Mouse (Mus musculus) midbrain, postnatal 0 days (tissue): ENCODE measurements around the gene Rxfp4. TPM values are rescaled to one million over a fixed set of nuclear protein-coding genes. Genes with fewer than 3 reads are reported as not detected.

Source experiments
- ATAC-seq: fragments of 200-750 bp; cut with Nextera tagmentation; 2 replicates; pipeline ENCODE4 v1.8.0; 2017; ENCODE audit warnings: moderate number of reproducible peaks, mild to moderate bottlenecking, moderate TSS enrichment, moderate library complexity; ENCODE audit not compliant: low FRiP score
- DNase-seq: peaks from one replicate; pipeline ENCODE4 v3.0.0-alpha.2; 2015; ENCODE audit warnings: low spot score
- H3K27ac ChIP-seq: fragments of 300-500 bp; sonication (generic); 2 replicates; pipeline ENCODE4 v1.5.1; 2014; ENCODE audit warnings: low read depth, mild to moderate bottlenecking, low read length, mixed read lengths
- H3K27me3 ChIP-seq: fragments of 300-500 bp; sonication (generic); 2 replicates; pipeline ENCODE4 v1.6.1; 2014; ENCODE audit warnings: low read length, control low read depth, mixed read lengths; ENCODE audit not compliant: insufficient read depth
- H3K36me3 ChIP-seq: fragments of 300-500 bp; sonication (generic); 2 replicates; pipeline ENCODE4 v1.6.1; 2014; ENCODE audit warnings: low read length, control low read depth, mixed read lengths; ENCODE audit not compliant: insufficient read depth
- H3K4me1 ChIP-seq: fragments of 300-500 bp; sonication (generic); 2 replicates; pipeline ENCODE4 v1.6.1; 2014; ENCODE audit warnings: mild to moderate bottlenecking, control low read depth, antibody characterized with exemption, low read length, mixed read lengths; ENCODE audit not compliant: insufficient read depth
- H3K4me2 ChIP-seq: fragments of 300-500 bp; sonication (generic); 2 replicates; pipeline ENCODE4 v1.6.1; 2014; ENCODE audit warnings: low read depth, mild to moderate bottlenecking, low read length, mixed read lengths; ENCODE audit not compliant: poor library complexity, severe bottlenecking
- H3K4me3 ChIP-seq: fragments of 300-500 bp; sonication (generic); 2 replicates; pipeline ENCODE4 v1.5.1; 2014; ENCODE audit warnings: low read depth, mild to moderate bottlenecking, low read length, moderate library complexity
- H3K9ac ChIP-seq: fragments of 300-500 bp; sonication (generic); replicated peaks from 2 replicates; pipeline ENCODE4 v1.6.1; 2014; ENCODE audit warnings: mild to moderate bottlenecking, low read length, moderate library complexity, mixed read lengths; ENCODE audit not compliant: poor library complexity, severe bottlenecking
- H3K9me3 ChIP-seq: fragments of 300-500 bp; sonication (generic); 2 replicates; pipeline ENCODE4 v1.6.1; 2016; ENCODE audit warnings: low read length, control low read depth
- CTCF ChIP-seq: IDR thresholded peaks from 2 replicates; pipeline ENCODE4 v1.5.1; 2016; ENCODE audit warnings: antibody characterized with exemption, mild to moderate bottlenecking
- WGBS: fragments of 180-500 bp; shearing (Covaris S2); extraction: QIAGEN DNeasy Blood & Tissue Kit; methylation state at CpG from one replicate; pipeline ENCODE4 v1.1.7; 2014; 5-methylcytosine and 5-hydroxymethylcytosine counted together
- polyA plus RNA-seq: library from polyadenylated mRNA; unstranded; fragments of >200 nt; fragmentation: Nextera tagmentation; extraction: Ambion mirVana; gene quantifications from 2 replicates; pipeline ENCODE4 v1.2.1, GENCODE M21; 2015
- total RNA-seq: library from RNA; depleted of rRNA; stranded (reverse); fragments of >200 nt; gene quantifications from 2 replicates; pipeline ENCODE4 v1.2.3, GENCODE M21; 2014

Rxfp4 gene
- total and polyA plus RNA-seq, 2 experiments from 2014 or later: not detected

DNA sequence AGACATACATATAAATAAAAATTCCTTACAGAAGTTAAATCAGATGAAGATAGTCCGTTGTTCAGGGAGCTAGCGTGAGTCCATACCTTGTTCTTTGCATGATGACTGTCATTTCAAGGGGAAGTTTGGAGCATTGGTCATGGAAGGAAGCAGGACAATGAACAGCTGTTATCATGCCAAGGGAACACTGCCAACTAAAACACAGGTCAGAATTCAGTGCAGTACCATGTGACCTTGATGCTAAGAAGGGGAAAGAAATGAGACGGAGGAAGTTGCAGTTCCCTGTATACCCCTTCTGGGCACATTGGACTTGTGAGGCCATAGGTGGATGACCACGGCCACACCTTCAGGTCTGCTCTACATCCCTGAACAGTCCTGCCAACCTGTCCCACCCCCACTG is 1.7 kb upstream of the Rxfp4 start:
- Histone ChIP-seq H3K27me3 (no peaks in the 10 kb centered on the region), H3K4me1 (no peaks in the 10 kb centered on the region), H3K36me3 (no peaks in the 10 kb centered on the region), H3K9me3 (no peaks in the 10 kb centered on the region), H3K4me2 (no peak overlapping the region), H3K4me3 (no peak overlapping the region), H3K9ac (no peak overlapping the region), H3K27ac (no peak overlapping the region)
- ATAC-seq (no peak), DNase-seq (no peak)
- WGBS: 73% methylated on average over 4 of the region's 4 CpGs
- TF ChIP-seq CTCF: no peak

DNA sequence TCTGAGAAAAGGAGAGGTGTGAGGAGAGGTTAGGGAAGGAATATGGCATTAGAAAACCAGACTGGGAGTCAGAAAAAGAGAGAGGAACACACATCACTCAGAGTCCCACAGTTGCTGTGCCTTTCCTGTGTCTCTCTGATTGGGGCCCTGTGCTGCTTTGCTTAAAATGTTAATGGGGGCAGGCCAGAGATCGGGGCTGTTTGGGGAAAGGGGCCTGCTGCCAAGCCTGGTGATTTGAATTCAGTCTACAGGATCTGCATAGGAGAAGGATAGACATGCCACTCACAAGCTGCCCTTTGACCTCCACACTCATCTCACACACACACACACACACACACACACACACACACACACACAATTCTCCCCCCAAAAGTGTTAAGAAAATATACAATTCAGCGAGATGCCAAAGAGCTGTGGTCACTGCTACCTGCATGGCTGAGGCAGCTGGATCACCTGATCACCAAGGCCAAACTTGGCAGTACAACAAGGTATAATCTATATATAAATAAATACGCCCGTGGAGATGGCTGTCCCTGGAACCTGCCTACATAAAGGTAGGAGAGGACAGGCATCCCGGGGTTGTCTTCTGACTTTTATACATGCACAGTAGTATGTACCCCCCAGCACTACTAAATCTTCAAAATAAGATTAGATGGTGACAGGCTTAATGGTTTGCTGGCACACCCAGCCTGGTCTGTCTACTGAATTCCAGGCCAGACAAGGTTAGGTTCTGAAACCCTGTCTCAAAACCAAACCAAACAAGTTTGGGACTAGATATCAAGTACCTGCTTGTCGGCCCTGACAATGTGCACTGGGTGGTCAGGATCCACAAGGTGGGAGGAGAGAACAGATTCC is 801 bp upstream of the Rxfp4 start:
- TF ChIP-seq CTCF: no peak
- ATAC-seq (no peak), DNase-seq (no peak)
- Histone ChIP-seq H3K9ac (no peak overlapping the region), H3K9me3 (no peaks in the 10 kb centered on the region), H3K4me2 (no peak overlapping the region), H3K27ac (no peak overlapping the region), H3K4me1 (no peaks in the 10 kb centered on the region), H3K4me3 (no peak overlapping the region), H3K27me3 (no peaks in the 10 kb centered on the region), H3K36me3 (no peaks in the 10 kb centered on the region)
- WGBS: 78% methylated on average over 6 of the region's 6 CpGs

DNA sequence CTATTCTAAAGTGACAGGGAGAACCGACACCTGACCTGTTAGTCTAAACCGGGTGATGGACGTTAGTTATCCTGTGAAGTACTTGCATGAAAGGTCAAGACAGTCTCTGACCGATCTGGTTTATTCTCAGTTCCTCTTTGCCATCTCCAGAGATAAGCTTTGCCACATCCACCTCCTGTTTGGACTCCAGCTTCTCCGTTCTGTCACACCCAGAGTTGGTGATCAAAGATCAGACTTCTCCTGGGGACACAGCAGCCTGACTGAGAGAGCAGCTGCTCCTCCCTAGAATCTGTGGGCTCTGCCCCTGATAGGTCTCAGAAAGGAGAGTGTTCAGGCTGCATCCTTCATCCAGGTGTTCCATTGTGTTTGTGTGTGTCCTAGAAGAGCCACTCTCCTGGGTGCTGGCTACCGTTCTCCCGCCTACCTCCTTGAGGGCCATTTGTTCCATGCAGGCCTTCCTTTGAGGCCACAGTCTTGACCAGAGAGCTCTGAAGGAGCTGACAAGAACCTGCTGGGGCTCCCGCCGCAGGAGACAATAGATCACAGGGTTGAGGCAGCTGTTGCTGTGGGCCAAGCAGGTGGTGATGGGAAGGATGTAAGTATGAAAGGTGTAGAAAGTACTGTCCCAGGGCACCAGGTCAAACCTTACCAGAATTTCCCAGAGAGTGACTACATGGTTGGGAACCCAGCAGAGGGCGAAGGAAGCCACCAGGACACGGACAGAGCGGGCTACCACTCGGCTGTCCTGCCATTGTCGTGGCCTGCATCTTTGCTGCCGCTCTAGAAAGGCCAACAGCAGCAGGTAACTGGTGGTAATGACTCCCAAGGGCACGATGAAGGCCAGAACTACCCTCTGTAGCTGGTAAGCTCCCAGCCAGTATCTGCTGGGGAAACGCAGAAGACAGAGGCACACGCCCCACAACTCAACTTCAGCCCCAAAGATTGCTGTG is 998 bp downstream of the Rxfp4 start:
- DNase-seq (no peak), ATAC-seq (no peak)
- Histone ChIP-seq H3K4me3 (no peak overlapping the region), H3K27me3 (no peaks in the 10 kb centered on the region), H3K27ac (no peak overlapping the region), H3K9ac (no peak overlapping the region), H3K36me3 (peaks cover 10% of the 10 kb centered on the region), H3K4me1 (no peaks in the 10 kb centered on the region), H3K4me2 (no peak overlapping the region), H3K9me3 (no peaks in the 10 kb centered on the region)
- TF ChIP-seq CTCF: no peak
- 75% methylated on average over 18 of the region's 18 CpGs for WGBS

DNA sequence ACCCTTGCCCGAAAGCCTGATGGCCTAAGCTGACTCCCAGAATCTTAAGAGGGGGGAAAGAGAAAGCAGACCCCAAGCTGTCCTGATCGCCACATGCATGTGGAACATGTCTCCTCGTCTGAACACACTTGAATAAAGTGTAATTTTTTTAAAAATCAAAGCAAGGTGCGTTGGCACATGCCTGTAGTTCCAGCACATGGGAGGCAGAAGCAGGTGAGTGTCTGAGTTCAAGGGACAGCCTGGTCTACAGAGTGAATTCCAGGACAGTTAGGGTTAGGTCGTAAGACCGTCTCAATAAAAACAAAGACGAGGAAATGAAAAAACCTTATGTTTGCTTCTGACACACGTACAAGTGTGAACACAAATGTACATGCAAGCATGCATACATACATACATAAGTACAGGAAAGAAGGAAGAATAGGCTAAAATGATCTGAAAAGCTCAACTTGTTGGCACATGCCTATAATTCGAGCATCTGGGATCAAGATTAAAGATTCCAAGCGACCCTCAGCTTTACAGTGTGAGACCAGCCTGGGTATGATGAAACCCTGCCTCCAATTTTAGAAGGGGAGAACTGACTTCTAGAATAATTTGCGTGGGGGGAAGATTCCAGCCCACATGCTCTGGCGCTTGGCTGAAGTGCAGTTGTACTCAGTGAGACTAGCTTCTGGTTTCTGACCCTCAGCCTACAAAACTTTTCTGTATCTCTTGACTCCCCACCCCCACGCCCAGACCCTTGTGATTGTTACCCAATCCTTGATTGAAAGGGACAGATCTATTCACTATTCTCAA is 2.0 kb downstream of the Rxfp4 start:
- ATAC-seq: no peak
- Histone ChIP-seq H3K9me3 (no peaks in the 10 kb centered on the region), H3K4me3 (no peak overlapping the region), H3K4me1 (no peaks in the 10 kb centered on the region), H3K9ac (no peak overlapping the region), H3K27ac (no peak overlapping the region), H3K27me3 (no peaks in the 10 kb centered on the region), H3K36me3 (peaks cover 21% of the 10 kb centered on the region), H3K4me2 (no peak overlapping the region)
- no peak for DNase-seq
- 78% methylated on average over 13 of the region's 13 CpGs for WGBS
- TF ChIP-seq CTCF: no peak

DNA sequence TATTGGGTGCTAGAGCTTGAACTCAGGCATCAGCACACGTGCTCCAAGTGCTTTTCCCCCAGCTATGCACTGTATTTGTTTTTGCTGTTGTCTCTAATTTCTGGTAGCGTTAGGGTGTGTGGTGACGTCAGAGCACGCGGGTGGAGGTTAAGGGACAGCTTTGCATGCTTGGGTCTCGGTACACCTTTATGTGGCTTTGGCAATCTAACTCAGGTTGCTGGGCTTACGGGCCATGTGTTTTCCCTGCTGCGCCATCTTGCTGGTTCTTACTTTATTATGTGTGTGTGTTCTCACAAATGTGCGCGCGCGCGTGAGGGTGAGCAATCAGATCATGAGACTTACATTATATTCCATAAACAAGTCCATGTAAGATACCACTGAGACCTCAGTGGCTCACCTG is 3.0 kb downstream of the Rxfp4 start:
- Histone ChIP-seq H3K4me1 (no peaks in the 10 kb centered on the region), H3K27ac (no peak overlapping the region), H3K9me3 (no peaks in the 10 kb centered on the region), H3K4me3 (no peak overlapping the region), H3K9ac (no peak overlapping the region), H3K4me2 (no peak overlapping the region), H3K27me3 (no peaks in the 10 kb centered on the region), H3K36me3 (peaks cover 26% of the 10 kb centered on the region)
- ATAC-seq: no peak
- no peak for TF ChIP-seq CTCF
- DNase-seq: no peak
- 94% methylated on average over 13 of the region's 13 CpGs for WGBS
